ENCODE assay signal across 8 mouse cellular contexts in genomic region chr19:18670608-18671007, GRCm38 (mm10). TPM values are rescaled to one million over a fixed set of nuclear protein-coding genes. Genes with fewer than 3 reads are reported as not detected.
A peak's percentile ranks its signal among the peaks of the same experiment; 100 is the strongest.
DNase-seq lines count a peak whose midpoint lies in the region; ATAC-seq and TF ChIP-seq lines count a peak whose summit lies in the region.

TSS of gene Carnmt1 (plus strand) at chr19:18670764.

- no peaks in the 10 kb centered on the region; the same call in 1 of the 2 replicates for H3K79me2 ChIP-seq in heart, adult 2 months (replicated peaks; ENCODE audit: control insufficient read depth, insufficient read depth, low read length)

- peak within 1 kb of the TSS; percentile 67 for H3K4me2 ChIP-seq in embryonic facial prominence, embryonic 14.5 days (ENCODE audit: low read depth, low read length)
- peak within 1 kb of the TSS; percentile 85 for H3K4me2 ChIP-seq in limb, embryonic 13.5 days (replicated peaks)
- H3K4me2 ChIP-seq in midbrain, embryonic 16.5 days (ENCODE audit: low read length) = peak within 1 kb of the TSS; percentile 60

- DNase-seq in 3T3-L1 (ENCODE audit: low read depth, low spot score) = peak; percentile 98
- peak; percentile 92 to 97 for DNase-seq in adrenal gland, postnatal 4 days (ENCODE audit: low spot score in 2 of 2)
- peak; percentile 99 for DNase-seq in embryonic facial prominence, embryonic 14.5 days (ENCODE audit: low spot score)
- DNase-seq in heart, adult 2 months = peak; percentile 99
- DNase-seq in kidney, adult 8-10 months = peak; percentile 98 to 99
- peak; percentile 97 to 99 for DNase-seq in spleen, postnatal 10 days (ENCODE audit: low spot score in 2 of 2)

- TF ChIP-seq POLR2A in heart, adult 2 months (IDR thresholded peaks at IDR 0.05; ENCODE audit: insufficient read depth, low read depth, low read length) = peak; percentile 42; the same call in 1 of the 2 replicates

- H3K27ac ChIP-seq in embryonic facial prominence, embryonic 14.5 days (replicated peaks; ENCODE audit: low read depth, low read length) = peak within 1 kb of the TSS; percentile 86
- peak within 1 kb of the TSS; percentile 79 for H3K27ac ChIP-seq in heart, adult 2 months
- peak within 1 kb of the TSS; percentile 85 for H3K27ac ChIP-seq in limb, embryonic 13.5 days
- peak within 1 kb of the TSS; percentile 80 for H3K27ac ChIP-seq in midbrain, embryonic 16.5 days (ENCODE audit: low read length)

- H3K4me1 ChIP-seq in embryonic facial prominence, embryonic 14.5 days (ENCODE audit: control insufficient read depth, insufficient read depth, low read length) = peaks cover 19% of the 10 kb centered on the region
- H3K4me1 ChIP-seq in heart, adult 2 months (ENCODE audit: control insufficient read depth, insufficient read depth, low read length) = peaks cover 1% of the 10 kb centered on the region; the same call in 1 of the 2 replicates
- H3K4me1 ChIP-seq in limb, embryonic 13.5 days = peaks cover 20% of the 10 kb centered on the region
- H3K4me1 ChIP-seq in midbrain, embryonic 16.5 days (ENCODE audit: control insufficient read depth, insufficient read depth, low read length) = peaks cover 23% of the 10 kb centered on the region

- no peak for TF ChIP-seq EP300 in heart, adult 2 months (IDR thresholded peaks at IDR 0.05; ENCODE audit: insufficient read depth, low read depth, low read length)

- peak; percentile 97 for ATAC-seq in embryonic facial prominence, embryonic 14.5 days (ENCODE audit: low read depth)
- ATAC-seq in limb, embryonic 13.5 days (ENCODE audit: low FRiP score, low read depth) = peak; percentile 97
- ATAC-seq in midbrain, embryonic 16.5 days = peak; percentile 98

- no peaks in the 10 kb centered on the region for H3K27me3 ChIP-seq in embryonic facial prominence, embryonic 14.5 days (replicated peaks; ENCODE audit: control insufficient read depth, insufficient read depth, low read length)
- no peaks in the 10 kb centered on the region for H3K27me3 ChIP-seq in heart, adult 2 months (ENCODE audit: control insufficient read depth, insufficient read depth, low read length)
- H3K27me3 ChIP-seq in limb, embryonic 13.5 days = no peaks in the 10 kb centered on the region
- H3K27me3 ChIP-seq in midbrain, embryonic 16.5 days (ENCODE audit: control insufficient read depth, insufficient read depth, low read depth, low read length) = no peaks in the 10 kb centered on the region

- H3K4me3 ChIP-seq in embryonic facial prominence, embryonic 14.5 days (ENCODE audit: low read depth, low read length) = peak within 1 kb of the TSS; percentile 82
- peak within 1 kb of the TSS; percentile 76 for H3K4me3 ChIP-seq in heart, adult 2 months
- peak within 1 kb of the TSS; percentile 78 for H3K4me3 ChIP-seq in limb, embryonic 13.5 days
- H3K4me3 ChIP-seq in midbrain, embryonic 16.5 days (ENCODE audit: low read depth, low read length) = peak within 1 kb of the TSS; percentile 87

- peak within 1 kb of the TSS; percentile 86 for H3K9ac ChIP-seq in embryonic facial prominence, embryonic 14.5 days (ENCODE audit: low read depth, low read length)
- H3K9ac ChIP-seq in heart, adult 2 months (ENCODE audit: low read depth, low read length) = peak within 1 kb of the TSS; percentile 73
- peak within 1 kb of the TSS; percentile 84 for H3K9ac ChIP-seq in limb, embryonic 13.5 days
- H3K9ac ChIP-seq in midbrain, embryonic 16.5 days (ENCODE audit: low read depth, low read length) = peak within 1 kb of the TSS; percentile 80

- WGBS in embryonic facial prominence, embryonic 14.5 days = 1% methylated on average over 28 of the region's 58 CpGs
- WGBS in heart, adult 2 months = 2% methylated on average over 55 of the region's 58 CpGs
- WGBS in limb, embryonic 13.5 days = under 1% methylated on average over 46 of the region's 58 CpGs
- under 1% methylated on average over 43 of the region's 58 CpGs for WGBS in midbrain, embryonic 16.5 days

- no peaks in the 10 kb centered on the region for H3K36me3 ChIP-seq in embryonic facial prominence, embryonic 14.5 days (ENCODE audit: control insufficient read depth, insufficient read depth, low read length)
- peaks cover 11% of the 10 kb centered on the region for H3K36me3 ChIP-seq in heart, adult 2 months (ENCODE audit: control insufficient read depth, insufficient read depth, low read length)
- H3K36me3 ChIP-seq in limb, embryonic 13.5 days = no peaks in the 10 kb centered on the region
- no peaks in the 10 kb centered on the region for H3K36me3 ChIP-seq in midbrain, embryonic 16.5 days (ENCODE audit: control insufficient read depth, insufficient read depth, low read length)

- no peaks in the 10 kb centered on the region for H3K9me3 ChIP-seq in embryonic facial prominence, embryonic 14.5 days (ENCODE audit: control insufficient read depth, low read length)
- H3K9me3 ChIP-seq in limb, embryonic 13.5 days = no peaks in the 10 kb centered on the region
- no peaks in the 10 kb centered on the region for H3K9me3 ChIP-seq in midbrain, embryonic 16.5 days (replicated peaks; ENCODE audit: control insufficient read depth, low read length, poor library complexity, severe bottlenecking)

- intact Hi-C loops in heart, adult 2 months (cut with DNase I) = loop anchor here (1.0 to 2.0 kb wide), 2 partner anchors 39 to 42 kb away; partner anchors contain the start of genes D030056L22Rik, Nmrk1 and Ostf1

- peak; percentile 20 for TF ChIP-seq CTCF in heart, adult 2 months (IDR thresholded peaks at IDR 0.05)

RNA-seq across cellular contexts. Expression of gene Carnmt1, which starts in this region (rescaled TPM):
- 10 to 100 TPM; 17.3 to 19.1 TPM for total RNA-seq in adrenal gland, postnatal 4 days (2021)
- 37.5 and 40.2 TPM in 2 replicates for polyA plus RNA-seq in embryonic facial prominence, embryonic 14.5 days (2014; fragmentation: Nextera tagmentation; extraction: Ambion mirVana)
- total RNA-seq in heart, adult 2 months (2021) = 10 to 100 TPM; 32.8 to 36.4 TPM
- polyA plus RNA-seq in heart, adult 2 months (2012; rRNA removed) = 13.0 and 23.3 TPM in 2 replicates
- 28.5 and 30.0 TPM in 2 replicates for polyA plus RNA-seq in limb, embryonic 13.5 days (2015; fragmentation: Nextera tagmentation; extraction: Ambion mirVana)
- polyA plus RNA-seq in midbrain, embryonic 16.5 days (2015; fragmentation: Nextera tagmentation; extraction: Ambion mirVana) = 10.1 and 10.7 TPM in 2 replicates

Comparison
In these comparisons a context has a peak if more than half of its experiments do, and no peak if none do; other contexts are left out.
1. Peak in every context shown above with its lines: DNase-seq, ATAC-seq, H3K4me3 ChIP-seq and H3K27ac ChIP-seq.